ENCODE assay signal across 8 mouse cellular contexts in the genomic region with DNA sequence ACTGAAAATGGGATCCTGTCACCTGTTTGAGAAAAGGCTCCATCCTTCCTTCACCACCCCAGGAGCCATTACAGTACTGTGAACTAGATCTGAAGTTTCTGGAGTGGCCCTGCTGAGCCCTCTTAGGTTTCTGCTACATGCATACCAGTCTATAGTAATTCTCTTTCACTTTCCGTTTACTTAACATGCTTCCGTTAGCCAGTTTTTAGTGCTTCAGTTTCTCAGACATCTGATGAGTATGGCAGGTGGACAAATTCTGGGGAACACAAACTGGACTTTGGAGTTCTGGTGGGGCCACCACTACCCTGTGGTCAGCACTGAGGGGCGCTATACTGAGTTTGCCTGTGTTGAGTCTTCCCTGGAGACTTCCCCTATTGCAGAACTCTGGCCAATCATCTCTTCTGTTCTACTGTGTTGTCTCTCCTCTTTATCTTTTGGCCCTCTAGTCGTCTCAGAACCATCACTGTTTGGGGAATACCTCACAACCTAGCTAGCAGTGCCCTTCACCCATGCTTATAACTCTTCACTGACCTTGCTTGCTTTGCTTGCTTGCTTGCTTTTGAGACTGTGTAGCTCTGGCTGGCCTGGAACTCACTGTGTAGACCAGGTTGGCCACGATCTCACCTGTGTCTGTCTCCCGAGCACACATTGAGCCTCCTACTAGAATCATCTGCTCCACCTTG. TPM values are rescaled to one million over a fixed set of nuclear protein-coding genes. Genes with fewer than 3 reads are reported as not detected.
DNase-seq lines count a peak whose midpoint lies in the region; ATAC-seq lines count a peak whose summit lies in the region.

No protein-coding gene starts in this region.

- peak overlapping the region; percentile 90 for H3K4me3 ChIP-seq in heart, embryonic 13.5 days
- H3K4me3 ChIP-seq in limb, embryonic 15.5 days = peak overlapping the region; percentile 86
- peak overlapping the region; percentile 94 for H3K4me3 ChIP-seq in neural tube, embryonic 15.5 days (replicated peaks)

- DNase-seq in heart, postnatal 4 days = no peak
- DNase-seq in urinary bladder, adult 18-20 months (ENCODE audit: low spot score in 2 of 2) = no peak
- DNase-seq in urinary bladder, postnatal 14 days (ENCODE audit: low spot score) = no peak

- peak overlapping the region; percentile 94 for H3K9ac ChIP-seq in heart, embryonic 13.5 days
- H3K9ac ChIP-seq in limb, embryonic 15.5 days = peak overlapping the region; percentile 75
- H3K9ac ChIP-seq in neural tube, embryonic 15.5 days (replicated peaks) = peak overlapping the region; percentile 84

- H3K27me3 ChIP-seq in heart, embryonic 13.5 days (replicated peaks) = no peaks in the 10 kb centered on the region
- no peaks in the 10 kb centered on the region for H3K27me3 ChIP-seq in limb, embryonic 15.5 days
- H3K27me3 ChIP-seq in neural tube, embryonic 15.5 days (replicated peaks) = no peaks in the 10 kb centered on the region

- 57% methylated on average over 6 of the region's 6 CpGs for WGBS in heart, embryonic 13.5 days
- 70% methylated on average over 6 of the region's 6 CpGs for WGBS in limb, embryonic 15.5 days
- 76% methylated on average over 6 of the region's 6 CpGs for WGBS in neural tube, embryonic 15.5 days

- peak overlapping the region; percentile 95 for H3K4me2 ChIP-seq in heart, embryonic 13.5 days
- peak overlapping the region; percentile 76 for H3K4me2 ChIP-seq in limb, embryonic 15.5 days
- H3K4me2 ChIP-seq in neural tube, embryonic 15.5 days = peak overlapping the region; percentile 93

- peaks cover 41% of the 10 kb centered on the region for H3K36me3 ChIP-seq in heart, embryonic 13.5 days
- H3K36me3 ChIP-seq in limb, embryonic 15.5 days = peaks cover 31% of the 10 kb centered on the region
- H3K36me3 ChIP-seq in neural tube, embryonic 15.5 days = peaks cover 26% of the 10 kb centered on the region

- no peaks in the 10 kb centered on the region for H3K9me3 ChIP-seq in heart, embryonic 13.5 days
- H3K9me3 ChIP-seq in limb, embryonic 15.5 days = no peaks in the 10 kb centered on the region
- no peaks in the 10 kb centered on the region for H3K9me3 ChIP-seq in neural tube, embryonic 15.5 days (replicated peaks)

- ATAC-seq in heart, embryonic 13.5 days (ENCODE audit: extremely low read depth, insufficient number of reproducible peaks, low FRiP score, low TSS enrichment) = no peak
- peak; percentile 53 for ATAC-seq in CD4-positive, CD25-positive, alpha-beta regulatory T cell, adult 4 months
- ATAC-seq in erythroid progenitor cell, adult 5-6 weeks (replicated peaks; ENCODE audit: low FRiP score, poor library complexity, severe bottlenecking) = peak; percentile 21
- ATAC-seq in limb, embryonic 15.5 days (ENCODE audit: insufficient number of reproducible peaks, low FRiP score, low TSS enrichment, low read depth) = no peak
- ATAC-seq in neural tube, embryonic 15.5 days (ENCODE audit: low FRiP score) = 0 out of 2 replicates have a peak, but pooled peaks have one; percentile 1

- H3K27ac ChIP-seq in heart, embryonic 13.5 days (replicated peaks) = peak overlapping the region; percentile 95
- H3K27ac ChIP-seq in limb, embryonic 15.5 days = peak overlapping the region; percentile 93
- peak overlapping the region; percentile 93 for H3K27ac ChIP-seq in neural tube, embryonic 15.5 days (replicated peaks)

- H3K4me1 ChIP-seq in heart, embryonic 13.5 days = peaks cover 33% of the 10 kb centered on the region
- peaks cover 26% of the 10 kb centered on the region for H3K4me1 ChIP-seq in limb, embryonic 15.5 days
- H3K4me1 ChIP-seq in neural tube, embryonic 15.5 days = peaks cover 26% of the 10 kb centered on the region

RNA-seq across cellular contexts. Expression of a gene that starts 0.9 kb away (rescaled TPM):
- polyA plus RNA-seq in heart, embryonic 13.5 days (2015; fragmentation: Nextera tagmentation; extraction: Ambion mirVana) = 85.7 and 86.0 TPM in 2 replicates
- 10 to 100 TPM; 44.7 to 46.1 TPM for total RNA-seq in heart, postnatal 4 days (2021)
- polyA plus RNA-seq in CD4-positive, CD25-positive, alpha-beta regulatory T cell, adult 4 months (2017; shearing (Covaris generic)) = 100 to 1,000 TPM; 121 to 155 TPM
- 19.5 and 23.9 TPM in 2 replicates for total RNA-seq in erythroid progenitor cell, adult 5-6 weeks (2015; ENCODE audit: low replicate concordance)
- total RNA-seq in erythroid progenitor cell, adult 5-6 weeks (2017; ENCODE audit: low replicate concordance) = 23.1 and 26.2 TPM in 2 replicates
- 143 and 152 TPM in 2 replicates for polyA plus RNA-seq in limb, embryonic 15.5 days (2015; fragmentation: Nextera tagmentation; extraction: Ambion mirVana)
- 131 and 142 TPM in 2 replicates for polyA plus RNA-seq in neural tube, embryonic 15.5 days (2015; fragmentation: Nextera tagmentation; extraction: Ambion mirVana)

RNA-seq across cellular contexts. Expression of a gene that starts 14.3 kb away (rescaled TPM):
- polyA plus RNA-seq in heart, embryonic 13.5 days (2015; fragmentation: Nextera tagmentation; extraction: Ambion mirVana) = 801 and 908 TPM in 2 replicates
- total RNA-seq in heart, postnatal 4 days (2021) = 100 to 1,000 TPM; 715 to 738 TPM
- 1 to 10 TPM in 1 of 2 experiments, not detected in 1; 3.0 TPM for polyA plus RNA-seq in CD4-positive, CD25-positive, alpha-beta regulatory T cell, adult 4 months (2017; shearing (Covaris generic))
- total RNA-seq in erythroid progenitor cell, adult 5-6 weeks (2015; ENCODE audit: low replicate concordance) = not detected in 2 replicates
- total RNA-seq in erythroid progenitor cell, adult 5-6 weeks (2017; ENCODE audit: low replicate concordance) = not detected in 2 replicates
- polyA plus RNA-seq in limb, embryonic 15.5 days (2015; fragmentation: Nextera tagmentation; extraction: Ambion mirVana) = 68.7 and 217 TPM in 2 replicates
- 14.4 and 21.9 TPM in 2 replicates for polyA plus RNA-seq in neural tube, embryonic 15.5 days (2015; fragmentation: Nextera tagmentation; extraction: Ambion mirVana)

RNA-seq across cellular contexts. Expression of a gene that starts 27.0 kb away (rescaled TPM):
- 26.6 and 30.0 TPM in 2 replicates for polyA plus RNA-seq in heart, embryonic 13.5 days (2015; fragmentation: Nextera tagmentation; extraction: Ambion mirVana)
- total RNA-seq in heart, postnatal 4 days (2021) = 10 to 100 TPM; 60.5 TPM
- 1 to 10 TPM; 5.2 to 9.1 TPM for polyA plus RNA-seq in CD4-positive, CD25-positive, alpha-beta regulatory T cell, adult 4 months (2017; shearing (Covaris generic))
- 5.4 TPM in 2 replicates for total RNA-seq in erythroid progenitor cell, adult 5-6 weeks (2015; ENCODE audit: low replicate concordance)
- 4.9 and 15.3 TPM in 2 replicates for total RNA-seq in erythroid progenitor cell, adult 5-6 weeks (2017; ENCODE audit: low replicate concordance)
- 28.5 and 29.1 TPM in 2 replicates for polyA plus RNA-seq in limb, embryonic 15.5 days (2015; fragmentation: Nextera tagmentation; extraction: Ambion mirVana)
- 33.0 and 34.1 TPM in 2 replicates for polyA plus RNA-seq in neural tube, embryonic 15.5 days (2015; fragmentation: Nextera tagmentation; extraction: Ambion mirVana)

RNA-seq across cellular contexts. Expression of a gene that starts 48.6 kb away (rescaled TPM):
- polyA plus RNA-seq in heart, embryonic 13.5 days (2015; fragmentation: Nextera tagmentation; extraction: Ambion mirVana) = 5.8 and 6.9 TPM in 2 replicates
- total RNA-seq in heart, postnatal 4 days (2021) = 1 to 10 TPM; 5.6 to 6.5 TPM
- 10 to 100 TPM; 17.2 to 37.5 TPM for polyA plus RNA-seq in CD4-positive, CD25-positive, alpha-beta regulatory T cell, adult 4 months (2017; shearing (Covaris generic))
- 2.5 and 11.2 TPM in 2 replicates for total RNA-seq in erythroid progenitor cell, adult 5-6 weeks (2015; ENCODE audit: low replicate concordance)
- 1.3 and 10.4 TPM in 2 replicates for total RNA-seq in erythroid progenitor cell, adult 5-6 weeks (2017; ENCODE audit: low replicate concordance)
- 10.4 and 11.6 TPM in 2 replicates for polyA plus RNA-seq in limb, embryonic 15.5 days (2015; fragmentation: Nextera tagmentation; extraction: Ambion mirVana)
- polyA plus RNA-seq in neural tube, embryonic 15.5 days (2015; fragmentation: Nextera tagmentation; extraction: Ambion mirVana) = 6.5 and 8.5 TPM in 2 replicates

Comparison
In these comparisons a context has a peak if more than half of its experiments do, and no peak if none do; other contexts are left out.
1. ATAC-seq: peak in CD4-positive, CD25-positive, alpha-beta regulatory T cell, adult 4 months (single experiment), erythroid progenitor cell, adult 5-6 weeks (single experiment) and neural tube, embryonic 15.5 days (single experiment); none in heart, embryonic 13.5 days (single experiment) and limb, embryonic 15.5 days (single experiment).
2. Peak in every context shown above with its lines, with median percentiles within 50 percentile points of each other: H3K27ac ChIP-seq, H3K4me2 ChIP-seq, H3K4me3 ChIP-seq and H3K9ac ChIP-seq.